Mouse (Mus musculus) kidney, embryonic 15.5 days (tissue): ENCODE measurements around the gene Rasgef1b. TPM values are rescaled to one million over a fixed set of nuclear protein-coding genes. Genes with fewer than 3 reads are reported as not detected.
A peak's percentile ranks its signal among the peaks of the same experiment; 100 is the strongest.

Experiments
- ATAC-seq: fragments of 200-750 bp; cut with Nextera tagmentation; replicated peaks from 2 replicates; pipeline ENCODE4 v1.8.0; 2017; ENCODE audit warnings: moderate TSS enrichment; ENCODE audit not compliant: low FRiP score
- H3K27ac ChIP-seq: fragments of 300-500 bp; sonication (generic); 2 replicates; pipeline ENCODE4 v1.5.1; 2015; ENCODE audit warnings: mild to moderate bottlenecking, inconsistent platforms
- H3K27me3 ChIP-seq: fragments of 300-500 bp; sonication (generic); 2 replicates; pipeline ENCODE4 v1.6.1; 2015; ENCODE audit warnings: inconsistent platforms
- H3K36me3 ChIP-seq: fragments of 300-500 bp; sonication (generic); 2 replicates; pipeline ENCODE4 v1.6.1; 2015; ENCODE audit warnings: inconsistent platforms
- H3K4me1 ChIP-seq: fragments of 300-500 bp; sonication (generic); 2 replicates; pipeline ENCODE4 v1.6.1; 2015; ENCODE audit warnings: inconsistent platforms
- H3K4me2 ChIP-seq: fragments of 300-500 bp; sonication (generic); 2 replicates; pipeline ENCODE4 v1.6.1; 2015; ENCODE audit warnings: moderate library complexity, mild to moderate bottlenecking, inconsistent platforms
- H3K4me3 ChIP-seq: fragments of 300-500 bp; sonication (generic); replicated peaks from 2 replicates; pipeline ENCODE4 v1.5.1; 2015; ENCODE audit warnings: mild to moderate bottlenecking, inconsistent platforms
- H3K9ac ChIP-seq: fragments of 300-500 bp; sonication (generic); 2 replicates; pipeline ENCODE4 v1.6.1; 2015; ENCODE audit warnings: mild to moderate bottlenecking, inconsistent platforms
- H3K9me3 ChIP-seq: fragments of 300-500 bp; sonication (generic); replicated peaks from 2 replicates; pipeline ENCODE4 v1.6.1; 2016; ENCODE audit warnings: inconsistent platforms
- WGBS: fragments of 180-500 bp; shearing (Covaris S2); methylation state at CpG from one replicate; pipeline ENCODE4 v1.1.7; 2015; ENCODE audit warnings: mixed read lengths; 5-methylcytosine and 5-hydroxymethylcytosine counted together
- polyA plus RNA-seq: library from polyadenylated mRNA; unstranded; fragments of >200 nt; fragmentation: Nextera tagmentation; extraction: Ambion mirVana; gene quantifications from 2 replicates; pipeline ENCODE4 v1.2.1, GENCODE M21; 2015

Gene Rasgef1b
- polyA plus RNA-seq, 1 experiment from 2014 or later, result 7.0 TPM

GRCm38 (mm10) chr5:99496931-99497782 is 231.7 kb downstream of the Rasgef1b start:
- Histone ChIP-seq H3K36me3 (no peaks in the 10 kb centered on the region), H3K27me3 (no peaks in the 10 kb centered on the region), H3K9ac (no peak overlapping the region), H3K4me3 (no peak overlapping the region), H3K4me2 (no peak overlapping the region), H3K9me3 (no peaks in the 10 kb centered on the region), H3K4me1 (peaks cover 41% of the 10 kb centered on the region), H3K27ac (peak overlapping the region; percentile 86)
- 35% methylated on average over 9 of the region's 9 CpGs for WGBS
- ATAC-seq, result 0 out of 2 replicates have a peak, but pooled peaks have one; percentile 26

GRCm38 (mm10) chr5:99496157-99496453 is 232.8 kb downstream of the Rasgef1b start:
- Histone ChIP-seq H3K27ac (peak overlapping the region; percentile 86), H3K4me2 (peak overlapping the region; percentile 22; the same call in 1 of the 2 replicates), H3K36me3 (no peaks in the 10 kb centered on the region), H3K9ac (no peak overlapping the region), H3K27me3 (no peaks in the 10 kb centered on the region), H3K4me3 (no peak overlapping the region), H3K9me3 (no peaks in the 10 kb centered on the region), H3K4me1 (peaks cover 41% of the 10 kb centered on the region)
- WGBS, result 21% methylated on average over 1 of the region's 1 CpGs
- ATAC-seq, result peak; percentile 73

GRCm38 (mm10) chr5:99495354-99496156 is 233.3 kb downstream of the Rasgef1b start:
- Histone ChIP-seq H3K9me3 (no peaks in the 10 kb centered on the region), H3K36me3 (no peaks in the 10 kb centered on the region), H3K27me3 (no peaks in the 10 kb centered on the region), H3K4me2 (peak overlapping the region; percentile 22; the same call in 1 of the 2 replicates), H3K27ac (peak overlapping the region; percentile 86), H3K9ac (no peak overlapping the region), H3K4me1 (peaks cover 41% of the 10 kb centered on the region), H3K4me3 (no peak overlapping the region)
- WGBS, result 29% methylated on average over 10 of the region's 10 CpGs
- ATAC-seq, result peak; percentile 68

DNA sequence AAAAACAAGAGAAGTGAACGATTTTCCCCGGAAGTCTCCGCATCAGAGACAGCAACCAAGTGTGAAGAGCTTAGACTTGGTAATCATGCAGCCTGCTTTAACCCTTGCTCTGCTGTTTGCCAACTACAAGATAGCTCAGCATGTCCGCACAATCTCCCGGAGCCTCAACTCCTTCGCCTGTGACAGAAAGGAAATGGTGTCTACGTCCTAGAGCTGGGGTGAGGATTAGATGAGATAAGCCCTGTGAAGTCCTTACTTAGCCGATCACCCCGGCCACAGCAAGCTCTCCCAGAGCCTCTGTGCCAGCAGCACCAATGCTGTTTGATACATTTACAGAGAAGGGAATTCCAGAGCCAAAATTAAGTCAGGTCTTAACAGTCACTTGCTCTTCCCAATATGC is 235.0 kb downstream of the Rasgef1b start:
- H3K4me1 ChIP-seq, result peaks cover 41% of the 10 kb centered on the region
- 49% methylated on average over 9 of the region's 9 CpGs for WGBS
- ATAC-seq, result no peak
- H3K4me3 ChIP-seq, result no peak overlapping the region
- H3K36me3 ChIP-seq, result no peaks in the 10 kb centered on the region
- no peaks in the 10 kb centered on the region for H3K27me3 ChIP-seq
- no peak overlapping the region for H3K4me2 ChIP-seq
- no peaks in the 10 kb centered on the region for H3K9me3 ChIP-seq
- peak overlapping the region; percentile 9; the same call in 1 of the 2 replicates for H3K27ac ChIP-seq
- H3K9ac ChIP-seq, result no peak overlapping the region

GRCm38 (mm10) chr5:99493017-99493416 is 235.8 kb downstream of the Rasgef1b start:
- no peak overlapping the region for H3K4me3 ChIP-seq
- no peaks in the 10 kb centered on the region for H3K9me3 ChIP-seq
- H3K27ac ChIP-seq, result no peak overlapping the region
- no peaks in the 10 kb centered on the region for H3K27me3 ChIP-seq
- H3K9ac ChIP-seq, result no peak overlapping the region
- WGBS, result 86% methylated on average over 3 of the region's 3 CpGs
- no peak overlapping the region for H3K4me2 ChIP-seq
- H3K4me1 ChIP-seq, result peaks cover 41% of the 10 kb centered on the region
- no peak for ATAC-seq
- H3K36me3 ChIP-seq, result no peaks in the 10 kb centered on the region

- H3K4me1 ChIP-seq, result peaks cover 12% of the 10 kb centered on the region
- 78% methylated on average over 6 of the region's 6 CpGs for WGBS
- no peak for ATAC-seq
- no peaks in the 10 kb centered on the region for H3K9me3 ChIP-seq
- no peak overlapping the region for H3K9ac ChIP-seq
- no peaks in the 10 kb centered on the region for H3K27me3 ChIP-seq
- H3K4me2 ChIP-seq, result no peak overlapping the region
- H3K4me3 ChIP-seq, result no peak overlapping the region
- no peak overlapping the region for H3K27ac ChIP-seq
- H3K36me3 ChIP-seq, result no peaks in the 10 kb centered on the region
Observed at GRCm38 (mm10) chr5:99488479-99489158, 240.2 kb downstream of the Rasgef1b start.

DNA sequence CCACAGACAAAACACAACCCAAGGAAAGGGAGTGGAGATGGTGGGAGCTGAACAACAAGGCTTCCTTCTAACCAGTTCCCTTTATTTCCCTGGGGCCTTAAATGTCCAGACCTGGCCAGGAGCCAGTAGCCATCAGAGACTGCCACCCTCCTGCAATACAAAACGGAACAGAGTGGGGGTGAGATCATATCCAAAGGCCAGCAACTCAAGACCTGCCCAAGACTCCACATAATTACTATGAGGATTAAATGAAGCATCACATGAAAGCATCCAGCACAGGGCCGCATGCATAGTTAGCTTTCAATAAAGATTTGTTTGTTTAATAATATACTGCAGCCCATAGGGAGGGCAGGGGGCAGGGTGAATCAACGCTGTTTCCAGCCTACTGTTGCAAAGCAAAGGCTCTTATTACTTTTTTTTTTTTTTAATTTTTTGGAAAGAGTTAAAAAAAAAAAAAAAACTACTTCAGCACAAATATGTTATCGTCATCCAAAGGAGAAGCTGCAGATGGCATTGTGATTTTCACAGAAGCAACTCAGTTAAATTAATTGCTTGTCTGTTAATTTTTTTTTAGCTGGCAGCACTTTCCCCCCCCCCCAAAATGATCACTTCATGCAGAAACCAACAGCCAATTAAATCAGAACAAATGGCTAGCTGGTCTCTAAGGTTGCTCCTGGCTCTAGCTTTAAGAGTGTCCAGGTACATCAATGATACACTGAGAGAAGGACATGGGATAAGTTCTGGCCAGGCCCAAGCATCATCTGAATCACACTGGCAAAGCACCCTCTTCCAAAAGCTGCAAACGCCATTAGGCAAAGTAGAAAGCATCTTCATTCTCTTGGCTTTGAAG is 241.6 kb downstream of the Rasgef1b start:
- H3K27ac ChIP-seq, result 0 out of 2 replicates have a peak overlapping the region, but pooled peaks have one; percentile 2
- H3K9me3 ChIP-seq, result no peaks in the 10 kb centered on the region
- peaks cover 11% of the 10 kb centered on the region for H3K4me1 ChIP-seq
- no peaks in the 10 kb centered on the region for H3K36me3 ChIP-seq
- H3K9ac ChIP-seq, result no peak overlapping the region
- no peak overlapping the region for H3K4me3 ChIP-seq
- H3K4me2 ChIP-seq, result no peak overlapping the region
- ATAC-seq, result peak; percentile 82
- WGBS, result 45% methylated on average over 5 of the region's 5 CpGs
- H3K27me3 ChIP-seq, result no peaks in the 10 kb centered on the region

DNA sequence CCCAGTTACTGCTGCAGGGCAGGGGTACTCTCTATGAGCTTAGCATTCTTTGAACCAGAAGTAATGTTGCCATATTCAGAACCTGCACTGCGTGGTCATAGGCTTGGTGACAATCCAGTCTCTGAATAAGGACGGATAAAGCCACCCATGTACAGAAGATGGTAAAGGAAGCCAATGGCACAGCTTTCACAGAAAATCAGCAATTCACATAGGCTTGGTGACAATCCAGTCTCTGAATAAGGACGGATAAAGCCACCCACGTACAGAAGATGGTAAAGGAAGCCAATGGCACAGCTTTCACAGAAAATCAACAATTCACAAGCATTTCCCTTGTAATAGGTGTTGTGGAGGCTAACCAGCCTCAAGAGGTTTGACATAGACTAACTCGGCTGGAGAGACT is 245.7 kb downstream of the Rasgef1b start:
- no peak overlapping the region for H3K9ac ChIP-seq
- H3K4me1 ChIP-seq, result peaks cover 31% of the 10 kb centered on the region
- no peaks in the 10 kb centered on the region for H3K9me3 ChIP-seq
- no peak overlapping the region for H3K4me3 ChIP-seq
- no peak overlapping the region for H3K27ac ChIP-seq
- no peaks in the 10 kb centered on the region for H3K27me3 ChIP-seq
- no peaks in the 10 kb centered on the region for H3K36me3 ChIP-seq
- WGBS, result 88% methylated on average over 5 of the region's 5 CpGs
- H3K4me2 ChIP-seq, result no peak overlapping the region
- no peak for ATAC-seq

DNA sequence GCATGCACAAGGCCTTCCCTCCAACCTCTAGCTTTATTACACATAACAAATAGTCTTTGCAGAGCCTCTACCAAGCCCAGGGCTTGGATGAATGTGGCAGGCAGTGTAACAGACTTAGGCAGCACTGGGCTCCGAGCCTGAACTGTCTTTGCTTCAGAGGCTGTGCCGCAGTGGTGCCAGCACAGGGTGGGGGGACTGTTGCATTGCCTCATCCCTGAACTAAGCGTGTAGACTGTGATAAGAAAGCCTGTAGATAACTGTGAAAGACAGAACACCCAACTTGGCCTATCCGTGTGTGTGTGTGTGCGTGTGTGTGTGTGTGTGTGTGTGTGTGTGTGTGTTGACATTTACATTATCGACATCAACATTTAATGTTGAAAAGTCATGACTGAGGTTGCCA is 246.3 kb downstream of the Rasgef1b start:
- Histone ChIP-seq H3K27me3 (no peaks in the 10 kb centered on the region), H3K36me3 (no peaks in the 10 kb centered on the region), H3K27ac (no peak overlapping the region), H3K9me3 (no peaks in the 10 kb centered on the region), H3K4me3 (no peak overlapping the region), H3K4me1 (peaks cover 31% of the 10 kb centered on the region), H3K4me2 (no peak overlapping the region), H3K9ac (no peak overlapping the region)
- no peak for ATAC-seq
- whole genome bisulfite sequencing, result 90% methylated on average over 6 of the region's 6 CpGs

DNA sequence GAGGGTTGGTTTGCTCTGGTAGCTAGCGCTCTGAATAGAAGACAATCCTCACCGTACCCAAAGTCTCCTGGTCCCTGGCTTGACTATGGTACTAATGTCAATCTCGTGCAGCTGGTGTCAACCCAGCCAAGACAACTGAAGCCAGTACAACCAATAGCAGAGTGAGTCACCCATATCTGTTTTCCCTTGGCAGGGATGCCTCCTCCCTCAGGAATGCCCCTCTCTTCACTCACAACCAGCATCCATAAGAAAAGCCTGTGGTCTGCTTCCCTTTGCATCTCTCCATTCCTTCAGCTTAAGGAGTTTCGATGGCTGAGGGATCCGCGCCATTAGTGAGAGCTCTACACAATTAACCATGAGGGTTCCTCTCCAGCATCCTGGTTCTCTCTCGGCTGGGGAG is 246.8 kb downstream of the Rasgef1b start:
- no peak overlapping the region for H3K27ac ChIP-seq
- peaks cover 29% of the 10 kb centered on the region for H3K4me1 ChIP-seq
- no peak overlapping the region for H3K9ac ChIP-seq
- no peak overlapping the region for H3K4me2 ChIP-seq
- H3K36me3 ChIP-seq, result no peaks in the 10 kb centered on the region
- WGBS, result 91% methylated on average over 7 of the region's 7 CpGs
- no peak overlapping the region for H3K4me3 ChIP-seq
- no peak for ATAC-seq
- no peaks in the 10 kb centered on the region for H3K27me3 ChIP-seq
- no peaks in the 10 kb centered on the region for H3K9me3 ChIP-seq
